Mouse (Mus musculus) heart, postnatal 36 days (tissue): ENCODE measurements around the gene Tenm4. TPM values are rescaled to one million over a fixed set of nuclear protein-coding genes. Genes with fewer than 3 reads are reported as not detected.

Experiments used
- DNase-seq, 2 experiments: peaks; one replicate each; pipeline ENCODE4 v3.0.0; 2021 to 2022
- intact Hi-C: fragments of 180-260 bp; cut with DNase I; formaldehyde crosslinking; loops from one replicate; pipeline ENCODE4 v1.15.1; 2025
- total RNA-seq, 2 experiments: library from RNA; stranded (reverse); gene quantifications; 2 replicates each; pipeline ENCODE4 v1.2.3; 2021

Tenm4 gene
- total RNA-seq, 2 experiments from 2014 or later, result 0.36 to 0.81 TPM

GRCm38 (mm10) chr7:96708071-96708470 lies 537.0 kb downstream of the Tenm4 start:
- DNase-seq, result no peak
- intact Hi-C loops, result no loop called here

GRCm38 (mm10) chr7:96708561-96708960 lies 537.5 kb downstream of the Tenm4 start:
- intact Hi-C loops, result no loop called here
- no peak for DNase-seq

GRCm38 (mm10) chr7:96708968-96709367 lies 537.9 kb downstream of the Tenm4 start:
- intact Hi-C loops, result no loop called here

GRCm38 (mm10) chr7:96709891-96710290 lies 538.8 kb downstream of the Tenm4 start:
- intact Hi-C loops, result no loop called here

More at GRCm38 (mm10) chr7:96708968-96709367, 537.9 kb downstream of the Tenm4 start:
- DNase-seq, result no peak

GRCm38 (mm10) chr7:96710658-96711071 lies 539.6 kb downstream of the Tenm4 start:
- intact Hi-C loops, result no loop called here
- DNase-seq, result no peak

More at GRCm38 (mm10) chr7:96709891-96710290, 538.8 kb downstream of the Tenm4 start:
- no peak for DNase-seq

- intact Hi-C loops, result no loop called here
- peak; percentile 48 to 63 for DNase-seq
Measured at GRCm38 (mm10) chr7:96712876-96713275, 541.8 kb downstream of the Tenm4 start.

GRCm38 (mm10) chr7:96716911-96717310 lies 545.9 kb downstream of the Tenm4 start:
- intact Hi-C loops, result no loop called here

GRCm38 (mm10) chr7:96718201-96719155 lies 547.4 kb downstream of the Tenm4 start:
- intact Hi-C loops, result no loop called here
- no peak for DNase-seq

More at GRCm38 (mm10) chr7:96716911-96717310, 545.9 kb downstream of the Tenm4 start:
- no peak for DNase-seq

GRCm38 (mm10) chr7:96719926-96720325 lies 548.9 kb downstream of the Tenm4 start:
- no peak for DNase-seq
- intact Hi-C loops, result no loop called here

- intact Hi-C loops, result no loop called here
- no peak for DNase-seq
Measured at GRCm38 (mm10) chr7:96720465-96720864, 549.4 kb downstream of the Tenm4 start.

- DNase-seq, result no peak
- intact Hi-C loops, result no loop called here
Measured at GRCm38 (mm10) chr7:96722796-96723195, 551.8 kb downstream of the Tenm4 start.

GRCm38 (mm10) chr7:96725603-96726002 lies 554.6 kb downstream of the Tenm4 start:
- DNase-seq, result no peak

GRCm38 (mm10) chr7:96730360-96730759 lies 559.3 kb downstream of the Tenm4 start:
- intact Hi-C loops, result no loop called here
- DNase-seq, result no peak

More at GRCm38 (mm10) chr7:96725603-96726002, 554.6 kb downstream of the Tenm4 start:
- intact Hi-C loops, result no loop called here

GRCm38 (mm10) chr7:96731947-96732346 lies 560.9 kb downstream of the Tenm4 start:
- intact Hi-C loops, result no loop called here

GRCm38 (mm10) chr7:96734315-96735058 lies 563.4 kb downstream of the Tenm4 start:
- intact Hi-C loops, result no loop called here
- no peak for DNase-seq

More at GRCm38 (mm10) chr7:96731947-96732346, 560.9 kb downstream of the Tenm4 start:
- DNase-seq, result no peak

- intact Hi-C loops, result no loop called here
- DNase-seq, result no peak
Measured at GRCm38 (mm10) chr7:96740631-96741030, 569.6 kb downstream of the Tenm4 start.

GRCm38 (mm10) chr7:96742221-96742620 lies 571.2 kb downstream of the Tenm4 start:
- no peak for DNase-seq
- intact Hi-C loops, result no loop called here

GRCm38 (mm10) chr7:96745956-96746355 lies 574.9 kb downstream of the Tenm4 start:
- intact Hi-C loops, result no loop called here

GRCm38 (mm10) chr7:96746706-96747105 lies 575.7 kb downstream of the Tenm4 start:
- intact Hi-C loops, result no loop called here
- no peak for DNase-seq

More at GRCm38 (mm10) chr7:96745956-96746355, 574.9 kb downstream of the Tenm4 start:
- DNase-seq, result no peak

- no peak for DNase-seq
- intact Hi-C loops, result no loop called here
Measured at GRCm38 (mm10) chr7:96748538-96749045, 577.5 kb downstream of the Tenm4 start.

GRCm38 (mm10) chr7:96749753-96750152 lies 578.7 kb downstream of the Tenm4 start:
- intact Hi-C loops, result no loop called here

More at GRCm38 (mm10) chr7:96749753-96750152, 578.7 kb downstream of the Tenm4 start:
- DNase-seq, result no peak
